Mouse (Mus musculus): Measurements from ENCODE around the gene Il15.

Gene Il15

GRCm38 (mm10) chr8:82361061-82361460, 42.0 kb downstream of the Il15 start:
- no peak for DNase-seq (ENCODE audit: low spot score)

- DNase-seq (ENCODE audit: low spot score), result no peak
Observed at GRCm38 (mm10) chr8:82356091-82356490, 46.9 kb downstream of the Il15 start.

GRCm38 (mm10) chr8:82351268-82351943, 51.6 kb downstream of the Il15 start:
- DNase-seq (ENCODE audit: low spot score), result no peak

- no peak for DNase-seq (ENCODE audit: low spot score)
Observed at GRCm38 (mm10) chr8:82349299-82349698, 53.7 kb downstream of the Il15 start.

- no peak for DNase-seq (ENCODE audit: low spot score)
Observed at GRCm38 (mm10) chr8:82346485-82346884, 56.5 kb downstream of the Il15 start.

- no peak for DNase-seq (ENCODE audit: low spot score)
Observed at GRCm38 (mm10) chr8:82331675-82332234, 71.3 kb downstream of the Il15 start.

GRCm38 (mm10) chr8:82327986-82328652, 74.9 kb downstream of the Il15 start:
- no peak for DNase-seq (ENCODE audit: low spot score)

- DNase-seq (ENCODE audit: low spot score), result no peak
Observed at GRCm38 (mm10) chr8:82326061-82326460, 77.0 kb downstream of the Il15 start.

GRCm38 (mm10) chr8:82325586-82325985, 77.4 kb downstream of the Il15 start:
- no peak for DNase-seq (ENCODE audit: low spot score)

- DNase-seq (ENCODE audit: low spot score), result no peak
Observed at GRCm38 (mm10) chr8:82317446-82317845, 85.6 kb downstream of the Il15 start.

GRCm38 (mm10) chr8:82306424-82306823, 96.6 kb downstream of the Il15 start:
- DNase-seq (ENCODE audit: low spot score), result no peak

GRCm38 (mm10) chr8:82296256-82296655, 106.8 kb downstream of the Il15 start:
- DNase-seq (ENCODE audit: low spot score), result no peak

- DNase-seq (ENCODE audit: low spot score), result no peak
Observed at GRCm38 (mm10) chr8:82291659-82292058, 111.4 kb downstream of the Il15 start.

- no peak for DNase-seq (ENCODE audit: low spot score)
Observed at GRCm38 (mm10) chr8:82285866-82286265, 117.2 kb downstream of the Il15 start.

- DNase-seq (ENCODE audit: low spot score), result no peak
Observed at GRCm38 (mm10) chr8:82281995-82282394, 121.0 kb downstream of the Il15 start.

All from yolk sac, embryonic 10.5 days (tissue).